8 mouse cellular contexts compared by ENCODE assay signal in the genomic region with DNA sequence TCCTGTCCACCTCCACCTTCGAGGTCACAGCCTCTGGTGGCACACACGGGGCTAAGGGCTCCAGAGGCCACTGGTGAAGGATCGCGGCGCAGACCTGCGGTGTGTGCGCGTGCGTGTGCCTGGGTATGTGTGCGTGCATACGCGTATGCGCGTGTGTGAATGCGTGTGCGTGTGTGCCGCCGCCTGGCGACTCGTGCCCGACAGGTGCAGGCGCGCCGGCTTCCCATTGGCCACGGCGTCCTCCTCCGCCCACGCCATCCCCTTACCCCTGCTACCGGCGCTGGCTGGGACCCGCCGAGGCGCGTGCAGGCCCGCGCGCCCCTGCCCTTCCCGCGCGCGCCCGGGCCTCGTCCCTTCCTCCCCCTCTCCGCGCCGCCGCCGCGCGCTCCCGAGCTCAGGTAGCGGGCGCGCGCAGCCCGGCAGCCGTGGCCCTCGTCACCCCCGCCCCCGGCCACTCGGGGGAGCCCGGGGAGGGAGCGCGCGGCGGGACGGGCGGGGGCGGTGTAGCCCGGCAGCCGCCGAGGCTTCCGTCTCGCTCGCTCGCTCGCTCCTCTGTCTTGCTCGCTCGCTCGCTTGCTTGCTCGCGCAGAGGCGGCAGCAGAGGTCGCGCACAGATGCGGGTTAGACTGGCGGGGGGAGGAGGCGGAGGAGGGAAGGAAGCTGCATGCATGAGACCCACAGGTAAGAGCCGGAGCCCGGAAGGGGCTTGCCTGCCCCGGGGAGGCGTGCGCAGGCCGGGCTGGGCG. TPM values are rescaled to one million over a fixed set of nuclear protein-coding genes. Genes with fewer than 3 reads are reported as not detected.
A peak's percentile ranks its signal among the peaks of the same experiment; 100 is the strongest.
DNase-seq lines count a peak whose midpoint lies in the region; ATAC-seq lines count a peak whose summit lies in the region.

A gene (plus strand): TSS at position 145 of the 746 bp plus-strand sequence.

- peak; percentile 16 to 43 for DNase-seq in urinary bladder, adult 18-20 months (ENCODE audit: low spot score in 2 of 2)
- no peak for DNase-seq in urinary bladder, postnatal 10 days (ENCODE audit: low spot score)
- peak; percentile 80 for DNase-seq in embryonic facial prominence, embryonic 11.5 days (ENCODE audit: low spot score)
- DNase-seq in heart, postnatal 10 days = peak; percentile 45 to 48
- DNase-seq in kidney, postnatal 4 days = peak; percentile 74 to 85
- DNase-seq in thymus, postnatal 0 days (ENCODE audit: low spot score) = peak; percentile 91

- H3K9me3 ChIP-seq in embryonic facial prominence, embryonic 11.5 days (replicated peaks; ENCODE audit: control insufficient read depth, low read length) = no peaks in the 10 kb centered on the region
- H3K9me3 ChIP-seq in liver, embryonic 16.5 days (replicated peaks; ENCODE audit: control insufficient read depth, low read length) = no peaks in the 10 kb centered on the region
- H3K9me3 ChIP-seq in neural tube, embryonic 14.5 days (ENCODE audit: control insufficient read depth, low read length) = no peaks in the 10 kb centered on the region

- H3K27ac ChIP-seq in embryonic facial prominence, embryonic 11.5 days (replicated peaks; ENCODE audit: low read depth, low read length) = peak within 1 kb of the TSS; percentile 28; the same call in 1 of the 2 replicates
- H3K27ac ChIP-seq in liver, embryonic 16.5 days (ENCODE audit: low read length) = no peak within 1 kb of the TSS
- peak within 1 kb of the TSS; percentile 88 for H3K27ac ChIP-seq in neural tube, embryonic 14.5 days (ENCODE audit: low read depth, low read length)

- intact Hi-C loops in heart, postnatal 10 days (cut with DNase I) = no loop called here

- ATAC-seq in embryonic facial prominence, embryonic 11.5 days (replicated peaks; ENCODE audit: insufficient number of reproducible peaks, low FRiP score, low TSS enrichment, low read depth) = peak; percentile 83
- peak; percentile 43; the same call in 1 of the 2 replicates for ATAC-seq in liver, embryonic 16.5 days (ENCODE audit: low read depth)
- ATAC-seq in neural tube, embryonic 14.5 days (ENCODE audit: low read depth) = peak; percentile 92

- peak within 1 kb of the TSS; percentile 94 for H3K4me2 ChIP-seq in embryonic facial prominence, embryonic 11.5 days (ENCODE audit: low read depth, low read length)
- peak within 1 kb of the TSS; percentile 64 for H3K4me2 ChIP-seq in liver, embryonic 16.5 days (ENCODE audit: low read depth, low read length)
- H3K4me2 ChIP-seq in neural tube, embryonic 14.5 days (ENCODE audit: low read depth, low read length) = peak within 1 kb of the TSS; percentile 95

- WGBS in embryonic facial prominence, embryonic 11.5 days = under 1% methylated on average over 93 of the region's 95 CpGs
- under 1% methylated on average over 75 of the region's 95 CpGs for WGBS in liver, embryonic 16.5 days (ENCODE audit: insufficient replicate concordance)
- under 1% methylated on average over 81 of the region's 95 CpGs for WGBS in neural tube, embryonic 14.5 days

- H3K36me3 ChIP-seq in embryonic facial prominence, embryonic 11.5 days (replicated peaks; ENCODE audit: control insufficient read depth, insufficient read depth, low read depth, low read length) = no peaks in the 10 kb centered on the region
- H3K36me3 ChIP-seq in liver, embryonic 16.5 days (ENCODE audit: control insufficient read depth, insufficient read depth) = no peaks in the 10 kb centered on the region
- no peaks in the 10 kb centered on the region for H3K36me3 ChIP-seq in neural tube, embryonic 14.5 days (ENCODE audit: control insufficient read depth, insufficient read depth, low read length)

- peaks cover 5% of the 10 kb centered on the region for H3K27me3 ChIP-seq in embryonic facial prominence, embryonic 11.5 days (ENCODE audit: control insufficient read depth, insufficient read depth, low read length)
- peaks cover 22% of the 10 kb centered on the region for H3K27me3 ChIP-seq in liver, embryonic 16.5 days (ENCODE audit: control insufficient read depth, insufficient read depth, low read depth, low read length)
- H3K27me3 ChIP-seq in neural tube, embryonic 14.5 days (ENCODE audit: control insufficient read depth, insufficient read depth, low read length) = no peaks in the 10 kb centered on the region

- H3K4me1 ChIP-seq in embryonic facial prominence, embryonic 11.5 days (ENCODE audit: control insufficient read depth, insufficient read depth, low read length) = peaks cover 5% of the 10 kb centered on the region; the same call in 1 of the 2 replicates
- H3K4me1 ChIP-seq in liver, embryonic 16.5 days (ENCODE audit: control insufficient read depth, low read depth, low read length) = peaks cover 2% of the 10 kb centered on the region; the same call in 1 of the 2 replicates
- H3K4me1 ChIP-seq in neural tube, embryonic 14.5 days (ENCODE audit: control insufficient read depth, insufficient read depth, low read length) = peaks cover 4% of the 10 kb centered on the region; the same call in 1 of the 2 replicates

- peak within 1 kb of the TSS; percentile 68 for H3K4me3 ChIP-seq in embryonic facial prominence, embryonic 11.5 days (ENCODE audit: low read depth, low read length)
- peak within 1 kb of the TSS; percentile 57 for H3K4me3 ChIP-seq in liver, embryonic 16.5 days (ENCODE audit: low read depth, low read length)
- peak within 1 kb of the TSS; percentile 44 for H3K4me3 ChIP-seq in neural tube, embryonic 14.5 days (ENCODE audit: low read depth, low read length)

- peak within 1 kb of the TSS; percentile 51 for H3K9ac ChIP-seq in embryonic facial prominence, embryonic 11.5 days (replicated peaks; ENCODE audit: low read length)
- no peak within 1 kb of the TSS for H3K9ac ChIP-seq in liver, embryonic 16.5 days (ENCODE audit: low read depth, low read length)
- peak within 1 kb of the TSS; percentile 79 for H3K9ac ChIP-seq in neural tube, embryonic 14.5 days (replicated peaks; ENCODE audit: low read depth, low read length)

RNA-seq across cellular contexts. Expression of the gene that starts here (rescaled TPM):
- 13.1 and 16.8 TPM in 2 replicates for polyA plus RNA-seq in embryonic facial prominence, embryonic 11.5 days (2014; fragmentation: Nextera tagmentation; extraction: Ambion mirVana)
- total RNA-seq in heart, postnatal 10 days (2021) = under 1 TPM; 0.93 to 0.97 TPM
- polyA plus RNA-seq in liver, embryonic 16.5 days (2015; fragmentation: Nextera tagmentation; extraction: Ambion mirVana) = 0.70 and 0.73 TPM in 2 replicates
- polyA plus RNA-seq in neural tube, embryonic 14.5 days (2014; fragmentation: Nextera tagmentation; extraction: Ambion mirVana) = 88.5 and 98.3 TPM in 2 replicates
- polyA plus RNA-seq in thymus, postnatal 0 days (2015; fragmentation: Nextera tagmentation; extraction: Ambion mirVana) = 9.3 and 9.6 TPM in 2 replicates

Comparison
In these comparisons a context has a peak if more than half of its experiments do, and no peak if none do; other contexts are left out.
1. Peak in DNase-seq in heart, postnatal 10 days; RNA of the gene not detected or under 1 TPM.
2. Peak in ATAC-seq, H3K4me3 ChIP-seq and H3K4me2 ChIP-seq in liver, embryonic 16.5 days; RNA of the gene not detected or under 1 TPM.